Mouse (Mus musculus): ENCODE data around the gene Ak4.
"Not testable (repeated sequence)": the region's sequence is repeated elsewhere in the genome, so short reads cannot be mapped to it uniquely, and the experiment has no call there.

The Ak4 gene

DNA sequence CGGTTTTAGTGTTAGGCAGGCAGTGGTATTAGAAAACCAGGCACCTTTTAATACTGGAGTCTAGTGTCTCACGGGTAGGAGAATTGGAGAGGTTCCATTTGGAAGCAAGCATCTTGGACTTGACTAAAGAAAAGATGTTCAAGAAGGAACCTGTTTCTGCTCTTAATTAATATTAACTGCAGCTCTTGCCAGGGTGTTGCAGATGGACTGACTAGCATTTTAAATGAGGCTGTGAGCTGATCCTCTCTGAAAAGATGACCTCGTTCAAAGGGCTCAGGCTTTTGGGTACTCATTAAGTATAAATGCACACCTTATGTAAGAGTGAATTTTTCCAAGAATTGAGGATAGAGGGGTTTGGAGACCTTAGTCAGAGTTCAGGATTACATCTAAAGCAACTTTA, 5.4 kb downstream of the Ak4 start:
- DNase-seq = peak; percentile 28

DNA sequence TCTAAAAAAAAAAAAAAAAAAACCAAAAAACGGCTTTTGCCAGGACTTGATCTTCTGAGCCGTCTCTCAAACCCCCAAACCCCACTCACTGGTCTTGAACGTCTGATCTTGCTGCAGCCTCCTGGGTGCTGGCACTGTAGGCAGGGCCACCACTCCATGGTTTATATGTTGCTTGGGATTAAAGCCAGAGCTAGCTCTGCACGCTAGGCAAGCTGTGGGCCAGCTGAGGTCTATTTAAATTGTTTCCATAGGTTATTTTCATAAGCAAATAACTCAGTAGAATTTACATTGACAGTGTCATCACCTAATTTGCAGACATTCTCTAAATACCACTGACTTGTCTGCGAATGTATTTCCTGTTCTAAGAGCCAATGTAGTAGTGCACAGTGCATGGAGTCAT, 6.0 kb downstream of the Ak4 start:
- DNase-seq = peak; percentile 37

DNA sequence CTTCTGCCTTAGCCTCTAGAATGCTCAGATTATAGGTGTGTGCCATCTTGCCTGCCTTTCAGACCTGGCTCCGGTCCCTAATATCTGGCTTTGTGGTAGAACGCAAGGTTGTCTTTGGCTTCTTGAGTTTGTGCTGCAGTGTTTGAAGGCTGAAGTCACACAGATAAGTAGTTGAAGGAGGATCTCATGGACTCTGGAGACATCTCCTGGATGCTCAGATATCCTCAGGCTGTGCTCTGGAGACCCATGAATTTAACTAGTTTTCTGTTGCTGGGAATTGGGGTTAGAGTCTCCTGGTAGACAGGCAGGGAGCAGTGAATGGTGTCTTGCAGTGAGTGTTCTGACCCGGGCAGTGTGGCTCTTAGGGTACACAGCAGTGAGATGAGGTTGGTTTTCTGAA, 6.6 kb downstream of the Ak4 start:
- peak; percentile 15 for DNase-seq

DNA sequence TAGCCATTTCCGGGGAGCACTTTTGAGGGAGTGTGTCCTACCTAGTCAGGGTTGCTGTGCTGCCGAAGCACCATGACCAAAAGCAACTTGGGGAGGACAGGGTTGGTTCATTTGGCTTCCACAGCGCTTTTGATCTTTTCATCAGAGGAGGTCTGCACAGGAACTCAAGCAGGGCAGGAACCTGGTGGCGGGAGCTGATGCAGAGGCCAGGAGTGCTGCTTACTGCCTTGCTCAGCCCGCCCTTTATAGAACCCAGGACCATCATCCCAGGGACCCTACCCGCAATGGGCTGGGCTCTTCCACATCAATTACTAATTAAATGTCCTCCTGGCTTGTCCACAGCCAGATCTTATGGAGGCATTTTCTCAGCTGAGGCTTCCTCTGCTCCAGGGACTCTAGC, 7.5 kb downstream of the Ak4 start:
- peak; percentile 21 for DNase-seq

DNA sequence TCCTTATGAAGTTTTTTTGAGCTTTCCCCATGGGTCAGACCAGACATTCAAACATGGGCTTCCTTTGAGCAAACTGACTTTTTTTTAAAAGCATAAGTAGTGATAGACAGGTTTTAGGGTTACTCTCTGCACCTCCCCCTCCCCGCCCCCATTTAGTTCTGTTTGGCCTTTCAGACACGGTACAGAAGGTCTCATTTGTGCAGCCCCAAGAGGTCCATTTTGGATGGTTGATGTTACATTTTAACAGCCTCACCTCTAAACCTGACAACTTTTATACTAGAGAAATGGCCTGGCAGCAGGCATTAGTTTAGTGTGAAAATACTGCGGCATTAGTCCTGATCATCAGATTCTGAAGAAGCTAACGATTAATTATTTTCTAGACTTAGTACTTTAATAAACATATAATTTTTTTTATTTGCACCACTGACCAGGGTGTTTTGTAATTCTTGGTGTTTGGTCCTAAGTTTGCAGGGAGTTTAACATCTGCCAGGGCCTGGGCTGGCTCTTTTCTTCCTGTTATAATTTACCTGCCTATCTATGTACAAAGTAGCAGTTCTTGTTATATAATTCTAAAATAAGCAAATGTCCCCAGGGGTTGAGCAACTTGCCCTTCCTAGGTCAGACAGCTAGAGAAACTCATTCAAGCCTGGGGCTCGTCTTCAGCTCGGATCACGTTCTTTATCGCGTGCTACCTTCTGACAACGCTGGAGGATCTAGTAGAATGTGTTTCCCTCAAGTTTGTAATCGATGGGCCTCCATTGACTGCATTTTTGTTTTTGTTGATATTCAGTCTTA, 9.0 kb downstream of the Ak4 start:
- peak; percentile 7 for DNase-seq

DNA sequence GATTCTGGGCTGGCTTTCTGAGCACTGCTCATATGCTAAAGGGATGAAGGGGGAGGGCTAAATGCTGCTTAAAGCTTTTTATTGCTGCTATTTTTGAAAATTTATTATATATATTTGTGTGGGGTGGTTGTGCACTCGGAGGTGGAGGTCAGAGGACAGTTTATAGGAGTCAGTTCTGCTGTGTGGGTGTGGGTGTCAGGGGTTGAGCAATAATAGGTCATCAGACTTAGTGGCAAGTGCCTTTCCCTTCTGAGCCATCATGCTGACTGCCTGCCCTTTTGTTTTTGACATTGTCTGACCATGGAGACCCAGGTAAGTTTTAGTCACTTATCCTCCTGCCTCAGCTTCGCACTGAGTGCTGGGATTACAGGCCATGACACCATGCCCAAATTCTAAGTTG, 10.0 kb downstream of the Ak4 start:
- DNase-seq = no peak

DNA sequence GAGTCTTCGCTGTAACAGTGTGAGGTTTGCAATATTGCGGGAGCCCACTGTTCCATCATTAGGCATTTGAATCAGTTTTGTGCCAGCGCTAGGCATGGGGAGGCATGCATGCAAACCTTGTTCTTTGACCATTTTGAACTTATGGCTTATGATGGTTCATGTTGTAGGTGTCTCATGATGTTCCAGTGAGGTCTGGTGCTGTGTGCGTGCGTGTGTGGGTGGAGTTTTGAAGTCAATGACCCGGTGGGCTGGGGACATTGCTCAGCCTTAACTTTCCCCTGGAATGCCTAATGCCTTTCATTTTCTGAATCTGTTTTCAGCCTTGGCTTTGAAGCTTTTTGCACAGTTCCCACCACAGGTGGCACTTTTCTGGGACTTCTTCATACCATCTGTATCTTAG, 10.9 kb downstream of the Ak4 start:
- no peak for DNase-seq

DNA sequence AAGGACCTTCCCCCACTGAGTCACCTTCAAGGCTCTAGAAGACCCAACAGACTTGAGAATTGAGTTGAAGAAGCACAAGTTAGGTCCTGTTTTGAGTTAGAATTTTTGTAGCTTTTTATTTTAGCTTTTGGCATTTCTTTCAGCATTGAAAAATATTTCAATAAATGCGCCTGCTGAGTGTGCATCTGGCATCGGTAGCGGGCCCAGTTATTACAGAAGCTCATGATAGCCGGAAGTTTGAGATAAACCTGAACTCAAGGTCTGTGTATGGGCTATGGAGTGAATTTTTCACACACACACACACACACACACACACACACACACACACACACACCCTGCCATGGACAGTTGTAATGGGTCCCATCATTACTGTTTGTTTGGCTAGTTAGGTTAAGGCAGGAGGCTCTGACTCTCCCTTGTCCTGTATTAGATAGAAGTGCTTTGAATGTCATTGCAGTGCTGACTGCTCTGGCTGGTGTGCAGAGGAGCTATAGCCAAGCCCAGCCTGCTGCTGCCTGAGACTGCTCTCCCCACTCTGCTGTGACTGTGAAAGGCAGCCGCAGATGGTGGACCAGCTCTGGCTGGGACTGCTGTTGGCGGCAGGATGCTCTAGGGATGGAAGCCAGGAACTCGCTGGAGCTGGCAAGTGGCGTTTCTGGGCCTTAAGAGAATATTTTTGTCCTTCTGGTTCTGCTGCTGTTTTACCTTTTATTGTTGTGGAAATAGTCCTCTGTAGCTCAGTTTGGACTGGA, 17.9 kb downstream of the Ak4 start:
- peak; percentile 77 for DNase-seq

DNA sequence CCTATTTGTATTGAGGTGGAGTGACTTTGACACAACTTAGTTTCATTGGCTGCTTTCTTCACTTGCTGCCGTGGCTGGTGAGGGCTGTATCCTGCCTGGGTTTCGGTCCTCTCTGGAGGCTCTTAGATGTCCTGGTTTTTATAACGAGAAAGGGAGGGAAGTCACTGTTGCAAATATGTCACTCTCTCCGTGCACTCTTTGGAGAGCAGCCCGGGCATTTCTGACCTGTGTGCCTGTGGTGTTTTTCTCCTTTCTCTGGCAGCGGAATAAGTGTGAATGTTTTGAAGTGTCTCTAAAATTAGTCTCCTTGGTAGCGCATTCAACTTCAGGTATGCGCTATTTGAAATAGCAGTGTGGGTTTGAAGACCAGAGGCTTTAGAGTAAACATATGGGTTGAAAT, 19.2 kb downstream of the Ak4 start:
- DNase-seq = peak; percentile 70

DNA sequence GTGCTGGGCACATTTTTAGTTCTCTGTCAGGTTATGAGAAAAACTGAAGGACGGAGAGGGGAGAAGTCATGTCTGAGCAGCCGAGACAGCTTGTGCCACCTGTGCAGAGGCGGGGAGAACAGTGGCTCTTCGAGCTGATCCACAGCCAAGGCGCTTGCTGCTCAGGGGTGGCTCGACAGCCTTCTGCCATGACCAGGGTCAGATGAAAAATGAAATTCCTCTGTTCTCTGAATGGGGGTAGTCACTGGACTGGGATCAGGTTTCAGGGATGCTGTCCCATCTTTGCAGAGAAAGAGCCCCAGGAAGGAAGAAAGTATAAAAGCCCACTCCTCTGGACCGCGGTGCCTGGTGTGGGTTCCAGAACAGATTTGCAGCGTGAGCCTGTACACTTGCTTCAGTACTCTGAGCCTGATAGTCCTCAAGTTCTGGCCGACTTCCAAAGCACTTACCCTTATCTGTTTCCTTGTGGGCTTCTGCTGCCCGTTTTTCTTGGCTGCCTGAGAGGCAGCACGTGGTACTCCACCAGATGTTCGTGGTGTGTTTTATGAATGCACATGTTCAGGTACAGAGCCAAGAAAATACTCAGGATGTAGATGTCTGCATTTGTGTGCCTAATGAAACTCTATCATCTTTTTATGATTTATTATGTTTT, 20.8 kb downstream of the Ak4 start:
- peak; percentile 76 for DNase-seq

DNA sequence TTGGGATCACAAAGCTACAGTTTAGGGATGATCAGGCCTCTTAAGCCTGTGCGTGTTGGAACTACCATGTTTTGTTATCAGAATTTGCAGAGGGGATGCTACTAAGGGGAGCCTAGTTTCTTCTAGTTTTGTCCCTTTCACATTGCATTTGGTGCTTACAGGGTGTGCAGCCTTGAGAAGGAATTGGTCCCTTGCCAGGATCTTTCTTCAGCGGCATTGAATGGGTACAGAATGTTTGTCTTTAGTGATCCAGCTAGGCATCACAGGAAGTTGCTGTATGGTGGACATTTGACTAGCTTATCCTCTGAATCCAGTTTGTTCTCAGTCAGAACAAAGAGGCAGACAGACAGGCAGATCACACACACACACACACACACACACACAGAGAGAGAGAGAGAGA, 23.7 kb downstream of the Ak4 start:
- DNase-seq = no peak

DNA sequence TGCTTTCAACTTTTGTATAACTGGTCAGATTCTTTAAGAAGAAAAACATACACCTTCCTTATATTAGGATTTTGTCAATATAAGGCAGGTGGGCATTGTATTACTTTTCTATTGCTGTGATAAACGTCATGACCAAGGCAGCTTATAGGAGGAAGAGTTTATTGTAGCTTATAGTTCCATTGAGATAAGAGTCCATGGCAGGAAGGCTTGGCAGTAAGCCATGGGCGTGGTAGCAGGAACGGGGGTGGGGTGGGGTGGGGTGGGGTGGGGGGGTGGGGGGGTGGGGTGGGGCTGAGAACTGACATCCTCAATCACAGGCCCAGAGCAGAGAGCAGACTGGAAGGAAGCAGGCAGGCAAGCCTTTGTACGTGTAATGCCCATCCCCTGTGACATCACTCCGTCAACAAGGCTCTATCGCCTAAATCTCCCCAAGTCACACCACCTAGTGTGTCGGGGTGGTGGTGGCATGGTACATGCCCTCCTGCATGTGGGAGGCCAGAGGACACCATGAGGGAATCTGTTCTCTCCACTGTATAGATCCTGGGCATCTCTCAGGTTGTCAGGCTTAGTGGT, 24.4 kb downstream of the Ak4 start:
- no peak for DNase-seq

DNA sequence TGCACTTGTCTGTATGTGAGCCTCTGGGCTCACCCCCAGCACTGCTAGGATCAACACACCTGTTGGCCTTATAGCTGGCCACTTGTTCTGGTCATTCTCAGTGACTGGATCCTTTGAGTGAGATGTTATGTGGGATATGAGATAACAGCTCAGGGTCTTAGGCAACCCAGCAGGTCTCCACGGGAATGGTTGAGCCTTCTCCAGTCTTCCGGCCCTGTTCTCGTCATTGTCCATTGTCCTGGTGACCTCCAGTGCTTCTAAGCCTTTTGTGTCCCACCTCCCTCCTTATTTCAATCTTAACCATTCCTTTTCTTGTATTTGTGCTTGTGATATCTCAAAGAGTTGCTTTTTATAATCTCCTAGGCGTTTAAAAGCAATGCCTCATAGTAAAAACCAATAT, 26.6 kb downstream of the Ak4 start:
- no peak for DNase-seq

DNA sequence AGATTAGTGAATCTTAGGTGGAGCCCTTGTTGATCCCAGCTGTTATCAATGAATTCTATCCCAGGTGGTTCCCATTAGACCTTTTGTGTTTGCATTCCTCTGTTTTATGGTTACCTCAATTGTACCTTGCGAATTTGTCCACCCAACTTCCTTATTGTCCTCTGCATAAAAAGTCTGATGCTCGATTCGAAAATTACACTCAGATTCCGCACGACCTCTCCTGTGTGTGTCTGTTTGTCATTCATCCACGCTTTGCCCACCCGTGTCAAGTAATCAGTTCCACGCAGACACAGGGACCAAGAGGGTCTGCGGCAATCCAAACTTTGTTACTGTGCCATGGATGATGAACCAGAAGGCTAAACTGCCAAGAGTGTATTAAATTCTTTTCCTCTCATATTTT, 27.5 kb downstream of the Ak4 start:
- not testable (repeated sequence) for DNase-seq

DNA sequence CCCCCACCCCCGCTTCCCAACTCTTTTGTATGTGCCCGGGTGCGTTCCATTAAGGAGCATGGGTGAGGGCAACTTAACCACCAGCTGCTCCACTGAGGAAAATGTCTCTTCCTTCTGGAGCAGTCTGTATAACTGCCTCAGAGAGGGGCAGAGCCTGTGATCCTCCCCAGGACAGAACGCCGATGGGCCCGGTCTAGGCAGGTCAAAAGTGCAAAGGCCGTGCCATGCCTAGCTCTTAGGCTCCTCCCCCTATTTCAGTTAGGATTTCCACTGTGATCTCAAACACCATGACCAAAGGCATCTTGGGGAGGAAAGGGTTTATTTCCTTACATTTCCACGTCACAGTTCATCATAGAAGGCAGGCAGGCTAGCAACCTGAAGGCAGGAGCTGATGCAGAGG, 29.6 kb downstream of the Ak4 start:
- no peak for DNase-seq

DNA sequence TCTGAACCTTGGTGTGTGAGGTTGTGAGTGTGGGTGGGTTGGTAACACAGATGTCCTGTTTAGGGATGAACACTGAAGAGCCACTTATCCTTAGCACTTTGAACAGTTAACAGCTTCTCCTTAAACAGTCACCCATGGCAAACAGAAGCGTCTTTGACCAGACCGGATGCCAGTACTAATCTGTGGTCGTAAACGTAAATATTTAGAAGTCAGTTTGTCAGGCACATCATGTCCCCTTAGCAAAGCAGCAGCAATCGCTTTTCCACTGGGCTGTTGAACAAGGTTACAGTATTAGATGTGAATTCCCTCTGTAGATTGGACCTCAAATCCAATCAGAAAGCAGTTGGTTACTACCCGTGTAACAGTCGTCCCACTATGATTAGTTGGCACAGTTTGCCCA, 30.3 kb downstream of the Ak4 start:
- no peak for DNase-seq

DNA sequence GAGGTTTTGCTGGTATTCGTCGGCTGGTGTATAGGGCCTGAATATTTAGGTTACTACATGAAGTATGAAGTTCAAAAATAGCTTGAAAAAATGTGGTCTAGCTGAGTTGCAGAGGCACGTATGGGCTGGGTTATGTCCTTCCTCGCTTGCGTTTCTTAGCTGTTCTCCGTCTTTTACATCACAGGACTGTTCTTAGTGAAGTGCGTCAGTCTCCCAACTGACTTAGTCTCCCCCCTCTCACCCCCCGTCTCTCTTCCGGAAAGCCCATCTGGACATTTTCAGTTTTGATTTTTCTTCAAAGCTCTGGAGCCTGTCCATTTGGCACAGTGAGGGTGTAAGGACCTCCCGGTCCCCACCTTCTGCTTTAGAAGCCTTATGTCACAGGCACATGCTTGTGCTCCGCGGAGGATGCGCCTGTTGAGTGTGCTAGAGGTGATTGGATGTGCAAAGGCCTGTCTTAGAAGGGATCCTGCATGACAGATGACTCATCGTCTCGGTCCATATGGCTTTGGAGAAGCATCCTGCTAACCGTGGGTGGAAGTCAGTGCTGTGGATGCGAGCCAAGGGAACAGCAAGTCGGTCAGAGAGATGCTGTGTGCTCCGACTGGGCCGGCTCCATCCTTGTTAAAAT, 31.2 kb downstream of the Ak4 start:
- DNase-seq = peak; percentile 99

DNA sequence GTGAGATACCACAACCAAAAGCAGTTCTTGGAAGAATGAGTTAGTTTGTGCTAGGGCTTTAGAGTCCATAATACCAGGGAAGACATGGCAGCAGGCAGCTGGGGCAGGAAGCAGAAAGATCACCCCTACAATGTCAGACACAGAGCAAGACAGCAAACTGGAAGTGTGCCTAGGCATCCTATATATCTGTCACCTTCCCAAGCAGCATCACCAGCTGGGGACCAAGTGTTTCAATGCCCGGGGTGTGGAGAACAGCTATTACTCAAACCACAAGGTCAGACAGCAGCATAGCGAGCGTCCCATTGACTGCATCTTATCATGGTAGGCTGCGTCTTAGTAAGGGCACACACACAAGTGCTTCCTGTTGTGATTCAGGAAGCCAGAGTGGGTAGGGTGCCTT, 32.0 kb downstream of the Ak4 start:
- peak; percentile 61 for DNase-seq

DNA sequence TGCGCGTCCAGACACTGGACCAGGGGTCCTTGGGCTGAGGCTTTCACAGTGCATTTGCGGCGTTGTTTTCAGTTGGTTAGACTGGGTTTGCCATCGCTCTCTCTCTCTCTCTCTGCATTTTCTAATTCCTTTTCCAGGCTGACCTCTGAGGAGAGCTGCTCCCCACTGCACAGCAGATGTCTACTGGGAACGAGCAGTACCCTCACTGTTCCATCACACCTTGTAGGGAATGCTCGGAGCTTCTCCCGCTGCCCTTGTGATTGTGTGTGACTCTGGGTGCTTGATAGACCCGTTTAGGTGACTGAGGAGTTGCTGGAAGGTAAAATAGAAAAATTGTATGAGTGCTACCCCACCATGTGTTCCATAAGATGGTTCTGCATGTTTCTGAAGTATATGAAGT, 33.8 kb downstream of the Ak4 start:
- DNase-seq = peak; percentile 47

DNA sequence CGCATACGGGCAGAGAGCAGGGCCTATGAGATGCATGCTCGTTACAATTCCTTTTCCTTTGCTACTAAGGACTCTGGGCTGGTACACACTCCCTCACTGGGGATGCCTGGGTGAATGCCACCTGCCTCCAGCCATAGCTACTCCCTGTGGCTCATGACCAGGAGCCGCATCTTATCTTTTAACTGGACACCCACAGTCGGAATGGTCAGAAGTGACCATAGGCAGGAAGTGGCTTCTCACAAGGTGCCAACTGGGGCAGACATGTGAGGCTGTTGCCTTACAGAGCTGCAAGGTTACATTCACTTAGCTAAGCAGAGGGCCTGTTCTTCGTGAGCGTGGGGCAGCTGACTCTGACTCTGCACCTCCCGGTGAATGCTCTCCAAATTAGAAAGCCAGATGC, 38.1 kb downstream of the Ak4 start:
- DNase-seq = peak; percentile 63

DNA sequence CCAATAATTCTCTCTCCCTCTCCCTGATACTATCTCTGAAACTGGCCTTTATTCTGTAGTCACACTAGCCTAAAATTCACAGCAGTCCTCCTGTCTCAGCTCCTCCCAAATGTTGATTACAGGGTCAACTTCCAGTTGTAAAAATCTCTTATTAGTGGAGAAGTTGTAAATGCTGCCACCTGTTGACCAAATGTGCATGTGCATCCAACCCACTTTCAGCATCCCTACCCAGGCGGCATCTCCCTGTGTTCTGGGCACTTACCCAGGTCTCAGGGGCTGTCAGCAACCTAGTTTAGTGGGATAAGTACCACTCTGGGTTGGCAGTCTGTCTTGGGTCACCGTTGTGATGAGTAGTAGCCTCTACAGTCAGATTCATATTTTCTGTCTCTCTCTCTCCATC, 39.3 kb downstream of the Ak4 start:
- DNase-seq = peak; percentile 81

DNA sequence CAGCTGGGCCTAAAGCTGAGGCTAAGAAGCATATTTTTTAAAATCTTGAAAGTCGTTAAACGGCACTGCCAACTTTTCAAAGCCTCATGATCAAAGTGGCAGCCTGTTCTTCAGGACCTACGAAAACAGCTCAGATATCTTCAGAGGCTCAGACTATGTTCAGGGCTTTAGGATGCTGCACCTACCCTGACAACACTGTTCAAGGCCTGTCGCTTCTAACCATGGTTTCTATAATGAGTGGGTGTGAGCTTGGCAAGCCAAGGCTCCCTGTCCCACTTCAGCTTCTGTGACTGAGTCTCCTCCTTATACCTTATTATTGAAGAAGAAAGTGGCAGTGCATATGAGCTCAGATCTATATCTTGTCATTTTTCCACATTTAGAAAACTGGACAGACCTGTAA, 40.3 kb downstream of the Ak4 start:
- no peak for DNase-seq

DNA sequence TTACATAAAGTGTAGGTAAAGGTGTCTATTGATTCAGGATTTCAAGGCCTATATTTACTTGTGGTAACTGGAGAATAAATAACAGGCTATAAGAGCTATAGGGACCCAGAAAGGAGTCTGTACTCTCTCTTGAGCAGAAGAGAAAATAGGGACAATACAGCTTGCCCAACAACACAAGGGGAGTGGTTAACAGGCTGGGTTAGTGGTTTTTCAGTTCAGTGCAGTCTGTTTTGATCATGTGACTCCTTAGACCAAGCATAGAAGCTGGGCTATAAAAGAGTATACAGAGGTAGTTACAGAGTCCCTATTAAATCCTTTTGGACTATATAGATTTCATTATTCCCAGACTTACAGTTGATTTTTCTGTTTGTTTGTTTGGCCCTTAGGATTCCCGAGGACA, 41.0 kb downstream of the Ak4 start:
- DNase-seq = no peak
